Mouse (Mus musculus): Measurements from ENCODE around the gene 1700013F07Rik. TPM values are rescaled to one million over a fixed set of nuclear protein-coding genes. Genes with fewer than 3 reads are reported as not detected.

1700013F07Rik gene
- polyA plus RNA-seq, 1 experiment from 2014 or later: not detected

DNA sequence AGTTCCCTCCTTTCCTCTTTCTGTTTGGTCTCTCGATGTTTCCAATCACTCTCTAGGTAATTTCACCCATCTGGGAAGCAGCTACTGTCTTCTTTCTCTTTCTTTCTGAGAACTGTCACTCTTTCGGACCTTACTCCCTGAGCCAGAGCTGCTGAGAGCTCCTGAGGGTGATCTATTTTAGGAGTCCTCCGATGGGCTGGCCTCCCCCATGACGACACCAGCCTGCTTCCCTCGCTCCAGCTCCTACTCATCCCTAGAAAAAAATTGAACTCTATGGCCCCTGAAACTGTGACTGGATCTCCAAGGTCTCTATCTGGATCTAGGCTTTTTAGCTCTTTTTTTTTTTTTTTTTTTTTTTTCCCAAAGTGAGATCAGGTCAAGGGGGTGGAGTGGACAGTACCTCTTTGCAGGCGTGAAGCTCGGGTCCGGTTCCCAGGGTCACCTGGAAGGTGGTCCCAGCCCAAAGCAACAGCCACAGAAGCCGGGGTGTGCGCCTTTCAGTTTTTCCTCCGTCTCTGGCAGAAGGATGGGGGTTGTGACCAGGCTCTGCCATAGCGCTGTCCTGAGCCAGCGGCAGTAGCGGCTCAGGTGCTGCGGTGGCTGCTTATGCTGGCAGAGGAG lies 2.1 kb downstream of the 1700013F07Rik start:
- 8% methylated on average over 15 of the region's 15 CpGs for WGBS (ENCODE audit: insufficient replicate concordance)
- Histone ChIP-seq H3K27me3 (ENCODE audit: control insufficient read depth, insufficient read depth, low read depth, low read length) (peaks cover 25% of the 10 kb centered on the region), H3K27ac (ENCODE audit: low read length) (no peak overlapping the region), H3K4me3 (ENCODE audit: low read depth, low read length) (no peak overlapping the region), H3K4me2 (ENCODE audit: low read depth, low read length) (no peak overlapping the region), H3K4me1 (ENCODE audit: control insufficient read depth, low read depth, low read length) (peaks cover 7% of the 10 kb centered on the region), H3K36me3 (ENCODE audit: control insufficient read depth, insufficient read depth) (no peaks in the 10 kb centered on the region), H3K9ac (ENCODE audit: low read depth, low read length) (no peak overlapping the region), H3K9me3 (replicated peaks; ENCODE audit: control insufficient read depth, low read length) (no peaks in the 10 kb centered on the region)
- no peak for ATAC-seq (ENCODE audit: low read depth)

DNA sequence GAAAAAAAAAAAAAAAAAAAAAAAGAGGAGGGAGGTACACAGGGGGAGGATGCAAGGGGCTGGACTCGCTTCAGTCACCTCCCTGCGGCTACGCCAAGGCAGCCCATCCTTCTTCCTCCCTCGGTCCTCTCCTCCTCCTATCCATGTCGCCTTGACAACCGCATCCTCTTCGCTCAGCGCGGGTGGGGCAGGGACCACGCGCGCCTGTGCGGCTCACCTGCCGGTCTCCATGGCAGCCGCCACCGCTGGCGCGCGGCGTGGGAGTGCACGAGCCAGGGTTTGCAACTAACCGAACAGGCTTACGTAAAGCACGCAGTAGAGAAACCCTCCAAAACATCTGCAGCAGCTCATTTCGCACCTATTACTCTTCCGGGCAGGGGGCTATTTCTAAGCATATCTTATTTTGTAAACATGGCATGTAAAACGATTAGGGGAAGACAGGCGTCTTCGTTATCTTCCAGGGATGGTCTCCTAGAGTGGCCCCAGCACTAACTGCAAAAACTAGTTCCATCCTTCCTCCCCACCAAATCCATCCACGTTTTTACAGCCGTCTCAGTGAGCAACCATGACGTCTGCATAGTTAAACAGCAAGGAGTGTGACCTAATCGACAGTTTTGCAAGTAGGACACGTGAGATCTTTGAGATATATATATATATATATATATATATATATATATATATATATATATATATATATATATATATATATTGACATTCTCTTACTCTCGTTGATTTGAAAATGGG lies 2.7 kb downstream of the 1700013F07Rik start, which contains the start of gene 5330417C22Rik:
5330417C22Rik (minus strand) TSS at position 20 of the 744 bp plus-strand sequence.
- Histone ChIP-seq H3K27ac (ENCODE audit: low read length) (no peak within 1 kb of the TSS), H3K9me3 (replicated peaks; ENCODE audit: control insufficient read depth, low read length) (no peaks in the 10 kb centered on the region), H3K4me1 (ENCODE audit: control insufficient read depth, low read depth, low read length) (peaks cover 7% of the 10 kb centered on the region), H3K9ac (ENCODE audit: low read depth, low read length) (no peak within 1 kb of the TSS), H3K36me3 (ENCODE audit: control insufficient read depth, insufficient read depth) (no peaks in the 10 kb centered on the region), H3K4me2 (ENCODE audit: low read depth, low read length) (peak within 1 kb of the TSS; percentile 39), H3K27me3 (ENCODE audit: control insufficient read depth, insufficient read depth, low read depth, low read length) (peaks cover 25% of the 10 kb centered on the region), H3K4me3 (ENCODE audit: low read depth, low read length) (peak within 1 kb of the TSS; percentile 21)
- 3% methylated on average over 31 of the region's 35 CpGs for WGBS (ENCODE audit: insufficient replicate concordance)
- no peak for ATAC-seq (ENCODE audit: low read depth)

DNA sequence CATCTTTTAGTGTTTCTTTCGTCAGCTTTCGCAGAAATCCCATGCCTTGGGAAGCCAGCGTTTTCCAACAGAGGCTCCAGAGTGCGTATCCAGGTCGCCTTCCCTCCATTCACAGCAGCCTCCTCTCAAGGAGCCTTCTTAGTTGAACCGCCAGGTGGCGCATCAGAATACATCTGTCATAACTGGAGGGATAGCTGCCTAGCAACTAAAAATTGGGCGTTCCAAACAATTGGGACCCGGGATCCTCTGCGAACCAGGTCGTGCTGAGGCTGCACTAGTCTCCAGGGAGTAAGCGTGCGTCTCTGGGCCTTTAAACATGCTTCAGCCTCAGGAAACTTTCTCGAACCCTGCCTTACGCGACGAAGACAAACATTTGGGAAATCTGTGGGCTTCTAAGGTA lies 3.4 kb downstream of the 1700013F07Rik start:
- H3K9me3 ChIP-seq (replicated peaks; ENCODE audit: control insufficient read depth, low read length): no peaks in the 10 kb centered on the region
- no peak overlapping the region for H3K4me3 ChIP-seq (ENCODE audit: low read depth, low read length)
- WGBS (ENCODE audit: insufficient replicate concordance): 3% methylated on average over 17 of the region's 17 CpGs
- H3K4me1 ChIP-seq (ENCODE audit: control insufficient read depth, low read depth, low read length): peaks cover 7% of the 10 kb centered on the region
- H3K27me3 ChIP-seq (ENCODE audit: control insufficient read depth, insufficient read depth, low read depth, low read length): peaks cover 25% of the 10 kb centered on the region
- peak; percentile 68 for ATAC-seq (ENCODE audit: low read depth)
- H3K4me2 ChIP-seq (ENCODE audit: low read depth, low read length): peak overlapping the region; percentile 24
- no peaks in the 10 kb centered on the region for H3K36me3 ChIP-seq (ENCODE audit: control insufficient read depth, insufficient read depth)
- no peak overlapping the region for H3K9ac ChIP-seq (ENCODE audit: low read depth, low read length)
- H3K27ac ChIP-seq (ENCODE audit: low read length): no peak overlapping the region

DNA sequence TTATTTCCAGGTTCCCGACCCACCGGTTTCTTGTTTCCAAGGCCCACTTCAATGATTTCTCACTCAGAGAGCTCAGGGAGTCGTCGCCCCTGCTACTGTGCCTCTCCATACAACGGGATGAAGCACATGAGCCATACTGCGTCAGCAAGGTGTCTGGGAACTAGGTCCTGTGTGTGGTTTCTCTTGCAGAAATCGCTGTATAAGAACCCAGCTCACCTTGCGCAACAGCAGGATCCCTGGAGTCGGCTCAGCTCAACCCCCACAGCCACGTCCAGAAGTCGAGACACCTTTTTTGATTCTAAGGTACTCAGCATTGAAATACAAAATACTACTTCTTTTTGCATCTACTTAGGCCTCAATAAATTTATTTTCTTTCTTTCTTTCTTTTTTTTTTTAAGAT lies 8.3 kb downstream of the 1700013F07Rik start:
- no peaks in the 10 kb centered on the region for H3K36me3 ChIP-seq (ENCODE audit: control insufficient read depth, insufficient read depth)
- ATAC-seq (ENCODE audit: low read depth): no peak
- no peak overlapping the region for H3K9ac ChIP-seq (ENCODE audit: low read depth, low read length)
- H3K9me3 ChIP-seq (replicated peaks; ENCODE audit: control insufficient read depth, low read length): no peaks in the 10 kb centered on the region
- H3K4me1 ChIP-seq (ENCODE audit: control insufficient read depth, low read depth, low read length): peaks cover 3% of the 10 kb centered on the region
- H3K4me3 ChIP-seq (ENCODE audit: low read depth, low read length): no peak overlapping the region
- H3K27ac ChIP-seq (ENCODE audit: low read length): no peak overlapping the region
- peaks cover 6% of the 10 kb centered on the region for H3K27me3 ChIP-seq (ENCODE audit: control insufficient read depth, insufficient read depth, low read depth, low read length)
- H3K4me2 ChIP-seq (ENCODE audit: low read depth, low read length): no peak overlapping the region
- 57% methylated on average over 11 of the region's 11 CpGs for WGBS (ENCODE audit: insufficient replicate concordance)

DNA sequence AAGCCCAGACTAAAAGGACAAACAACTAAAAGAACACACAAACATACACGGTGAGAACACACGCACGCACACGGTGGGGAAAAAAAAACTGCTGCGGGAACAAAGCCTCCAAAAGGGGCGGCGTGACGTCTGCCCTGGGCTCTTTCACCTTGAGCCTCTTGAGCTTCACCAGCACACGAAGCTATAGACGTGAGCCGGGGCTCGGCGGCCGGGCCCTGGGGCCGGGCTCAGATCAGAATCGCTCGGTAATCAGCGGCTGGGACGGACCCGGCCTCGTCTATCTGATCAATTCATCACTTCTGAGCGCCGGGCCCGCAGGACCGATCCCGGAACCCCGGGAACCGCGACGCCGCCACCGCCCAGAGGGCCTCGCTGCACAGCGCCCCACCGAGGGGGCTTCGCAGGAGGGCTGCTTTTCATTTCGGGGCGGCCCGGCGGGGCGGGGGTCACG lies 20.2 kb downstream of the 1700013F07Rik start:
- H3K4me3 ChIP-seq (ENCODE audit: low read depth, low read length): peak overlapping the region; percentile 83
- peaks cover 17% of the 10 kb centered on the region for H3K4me1 ChIP-seq (ENCODE audit: control insufficient read depth, low read depth, low read length)
- peak overlapping the region; percentile 79 for H3K4me2 ChIP-seq (ENCODE audit: low read depth, low read length)
- no peaks in the 10 kb centered on the region for H3K27me3 ChIP-seq (ENCODE audit: control insufficient read depth, insufficient read depth, low read depth, low read length)
- H3K9me3 ChIP-seq (replicated peaks; ENCODE audit: control insufficient read depth, low read length): no peaks in the 10 kb centered on the region
- ATAC-seq (ENCODE audit: low read depth): peak; percentile 66
- under 1% methylated on average over 42 of the region's 42 CpGs for WGBS (ENCODE audit: insufficient replicate concordance)
- peak overlapping the region; percentile 88 for H3K9ac ChIP-seq (ENCODE audit: low read depth, low read length)
- peak overlapping the region; percentile 88 for H3K27ac ChIP-seq (ENCODE audit: low read length)
- H3K36me3 ChIP-seq (ENCODE audit: control insufficient read depth, insufficient read depth): peaks cover 13% of the 10 kb centered on the region; the same call in 1 of the 2 replicates

DNA sequence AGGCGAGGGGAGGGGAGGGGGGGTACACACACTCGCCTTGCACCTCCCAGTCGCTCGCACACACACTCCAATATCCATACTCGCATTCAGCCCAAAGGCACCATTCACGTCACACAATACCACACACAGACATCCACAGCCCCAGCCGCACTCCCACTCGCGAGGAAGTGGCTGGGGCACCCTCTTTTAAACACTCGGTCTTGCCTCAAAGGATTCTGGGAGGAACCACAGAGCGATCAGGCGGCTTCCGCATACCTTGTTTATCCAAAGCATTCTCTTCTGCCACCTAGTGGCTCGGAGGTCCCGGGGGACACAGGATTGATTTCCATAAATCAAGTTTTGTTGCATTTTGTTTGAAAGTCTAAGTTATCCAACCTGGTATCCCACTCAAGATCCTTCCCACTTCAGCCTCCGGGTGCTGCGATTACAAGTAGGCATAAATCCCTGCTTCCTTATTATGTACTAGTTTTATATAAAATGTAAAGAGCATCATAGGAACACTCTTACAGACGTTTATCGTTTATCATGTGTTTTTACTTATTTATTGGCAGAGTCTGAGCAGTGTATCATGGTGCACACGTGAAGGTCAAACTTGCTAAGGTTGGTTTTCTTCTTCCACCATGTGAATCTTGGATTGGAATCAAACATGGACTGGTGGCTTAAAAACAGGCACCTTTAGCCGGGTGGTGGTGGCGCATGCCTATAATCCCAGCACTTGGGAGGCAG lies 20.8 kb downstream of the 1700013F07Rik start:
- Histone ChIP-seq H3K9ac (ENCODE audit: low read depth, low read length) (peak overlapping the region; percentile 88), H3K36me3 (ENCODE audit: control insufficient read depth, insufficient read depth) (peaks cover 13% of the 10 kb centered on the region; the same call in 1 of the 2 replicates), H3K4me2 (ENCODE audit: low read depth, low read length) (peak overlapping the region; percentile 79), H3K9me3 (replicated peaks; ENCODE audit: control insufficient read depth, low read length) (no peaks in the 10 kb centered on the region), H3K27ac (ENCODE audit: low read length) (peak overlapping the region; percentile 88), H3K27me3 (ENCODE audit: control insufficient read depth, insufficient read depth, low read depth, low read length) (no peaks in the 10 kb centered on the region), H3K4me1 (ENCODE audit: control insufficient read depth, low read depth, low read length) (peaks cover 17% of the 10 kb centered on the region), H3K4me3 (ENCODE audit: low read depth, low read length) (peak overlapping the region; percentile 83)
- 17% methylated on average over 22 of the region's 22 CpGs for WGBS (ENCODE audit: insufficient replicate concordance)
- ATAC-seq (ENCODE audit: low read depth): peak; percentile 94

DNA sequence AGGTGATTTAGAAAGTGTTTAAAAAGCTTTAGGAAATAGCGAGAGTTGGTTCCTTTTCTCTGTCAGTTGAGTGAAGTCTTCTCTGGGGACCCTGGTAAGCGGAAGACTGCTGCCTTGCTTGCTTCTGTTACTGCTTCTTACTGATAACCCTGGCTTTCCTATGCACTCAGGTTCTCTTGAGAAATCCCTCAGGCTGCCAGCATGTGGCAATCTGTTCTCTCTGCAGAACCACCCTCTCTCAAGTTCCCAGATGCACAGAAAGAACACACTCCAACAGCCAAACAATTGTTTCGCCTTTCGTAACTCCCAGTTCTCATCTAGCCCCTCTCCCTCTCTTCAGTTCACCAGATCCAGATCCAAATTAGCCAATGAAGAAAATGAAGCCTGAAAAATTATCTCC lies 23.9 kb downstream of the 1700013F07Rik start:
- peak overlapping the region; percentile 85 for H3K27ac ChIP-seq (ENCODE audit: low read length)
- peak overlapping the region; percentile 12; the same call in 1 of the 2 replicates for H3K4me3 ChIP-seq (ENCODE audit: low read depth, low read length)
- H3K27me3 ChIP-seq (ENCODE audit: control insufficient read depth, insufficient read depth, low read depth, low read length): no peaks in the 10 kb centered on the region
- peaks cover 29% of the 10 kb centered on the region for H3K4me1 ChIP-seq (ENCODE audit: control insufficient read depth, low read depth, low read length)
- no peaks in the 10 kb centered on the region for H3K9me3 ChIP-seq (replicated peaks; ENCODE audit: control insufficient read depth, low read length)
- no peak for ATAC-seq (ENCODE audit: low read depth)
- 0 out of 2 replicates have a peak overlapping the region, but pooled peaks have one; percentile 5 for H3K9ac ChIP-seq (ENCODE audit: low read depth, low read length)
- WGBS (ENCODE audit: insufficient replicate concordance): 60% methylated on average over 4 of the region's 4 CpGs
- H3K36me3 ChIP-seq (ENCODE audit: control insufficient read depth, insufficient read depth): peaks cover 13% of the 10 kb centered on the region; the same call in 1 of the 2 replicates
- H3K4me2 ChIP-seq (ENCODE audit: low read depth, low read length): peak overlapping the region; percentile 28; the same call in 1 of the 2 replicates

DNA sequence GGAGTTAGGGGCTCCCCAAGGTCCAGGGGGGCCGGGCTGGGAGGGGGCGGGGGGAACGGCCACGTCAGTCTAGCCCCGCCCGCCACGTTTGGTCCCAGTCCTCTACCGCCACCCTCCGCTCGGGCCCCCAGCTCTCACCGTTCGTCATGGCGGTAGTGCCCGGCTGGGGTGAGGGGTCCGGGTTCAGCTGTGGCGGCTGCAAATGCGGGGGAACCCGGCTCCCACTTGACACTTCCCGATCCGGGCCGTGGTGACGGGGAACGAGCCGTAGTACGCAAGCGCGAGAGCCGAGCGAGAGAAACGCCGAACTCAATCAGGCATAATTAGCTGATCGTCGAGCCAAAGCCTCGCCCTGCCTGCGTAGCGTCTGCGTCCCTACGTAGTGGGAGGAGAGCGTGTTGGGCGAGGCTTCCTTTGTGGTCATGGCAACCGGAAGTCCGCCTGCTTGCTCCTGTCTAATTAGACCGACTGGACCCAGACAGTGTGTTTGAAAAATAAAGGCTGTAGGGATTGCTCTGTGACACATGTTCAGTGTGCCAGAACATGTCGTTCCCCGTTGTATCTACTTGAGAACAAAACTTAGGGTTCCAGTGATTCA lies 28.3 kb downstream of the 1700013F07Rik start, which contains the start of gene Tmem167b:
Tmem167b (minus strand) TSS at position 334 of the 598 bp plus-strand sequence.
- ATAC-seq (ENCODE audit: low read depth): peak; percentile 97
- 0% methylated on average over 45 of the region's 45 CpGs for WGBS (ENCODE audit: insufficient replicate concordance)
- Histone ChIP-seq H3K27me3 (ENCODE audit: control insufficient read depth, insufficient read depth, low read depth, low read length) (no peaks in the 10 kb centered on the region), H3K4me1 (ENCODE audit: control insufficient read depth, low read depth, low read length) (peaks cover 30% of the 10 kb centered on the region), H3K9ac (ENCODE audit: low read depth, low read length) (peak within 1 kb of the TSS; percentile 91), H3K4me3 (ENCODE audit: low read depth, low read length) (peak within 1 kb of the TSS; percentile 89), H3K27ac (ENCODE audit: low read length) (peak within 1 kb of the TSS; percentile 91), H3K36me3 (ENCODE audit: control insufficient read depth, insufficient read depth) (peaks cover 10% of the 10 kb centered on the region; the same call in 1 of the 2 replicates), H3K4me2 (ENCODE audit: low read depth, low read length) (peak within 1 kb of the TSS; percentile 83), H3K9me3 (replicated peaks; ENCODE audit: control insufficient read depth, low read length) (no peaks in the 10 kb centered on the region)

Measured in liver, embryonic 16.5 days (tissue).